Mouse (Mus musculus) forebrain, embryonic 11.5 days (tissue): Measurements from ENCODE around the gene Sptbn4. TPM values are rescaled to one million over a fixed set of nuclear protein-coding genes. Genes with fewer than 3 reads are reported as not detected.

Experiments
- ATAC-seq: fragments of 200-750 bp; cut with Nextera tagmentation; replicated peaks from 2 replicates; pipeline ENCODE4 v1.8.0; 2017; ENCODE audit warnings: moderate TSS enrichment; ENCODE audit not compliant: low FRiP score
- DNase-seq: peaks from one replicate; pipeline ENCODE4 v3.0.0-alpha.2; 2017; ENCODE audit warnings: low spot score
- H3K27ac ChIP-seq: fragments of 300-500 bp; sonication (generic); 2 replicates; pipeline ENCODE4 v1.5.1; 2014; ENCODE audit warnings: low read depth, low read length
- H3K27me3 ChIP-seq: fragments of 300-500 bp; sonication (generic); 2 replicates; pipeline ENCODE4 v1.6.1; 2014; ENCODE audit warnings: mild to moderate bottlenecking, low read length, mixed read lengths; ENCODE audit not compliant: control insufficient read depth, insufficient read depth
- H3K36me3 ChIP-seq: fragments of 300-500 bp; sonication (generic); 2 replicates; pipeline ENCODE4 v1.6.1; 2014; ENCODE audit warnings: mild to moderate bottlenecking, low read length, moderate library complexity, mixed read lengths; ENCODE audit not compliant: control insufficient read depth, insufficient read depth
- H3K4me1 ChIP-seq: fragments of 300-500 bp; sonication (generic); replicated peaks from 2 replicates; pipeline ENCODE4 v1.6.1; 2014; ENCODE audit warnings: low read length, mixed read lengths; ENCODE audit not compliant: control insufficient read depth, insufficient read depth
- H3K4me2 ChIP-seq: fragments of 300-500 bp; sonication (generic); 2 replicates; pipeline ENCODE4 v1.6.1; 2014; ENCODE audit warnings: low read depth, mild to moderate bottlenecking, low read length, moderate library complexity, mixed read lengths; ENCODE audit not compliant: severe bottlenecking
- H3K4me3 ChIP-seq: fragments of 300-500 bp; sonication (generic); 2 replicates; pipeline ENCODE4 v1.5.1; 2014; ENCODE audit warnings: low read depth, low read length
- H3K9ac ChIP-seq: fragments of 300-500 bp; sonication (generic); 2 replicates; pipeline ENCODE4 v1.6.1; 2014; ENCODE audit warnings: low read length
- H3K9me3 ChIP-seq: fragments of 300-500 bp; sonication (generic); 2 replicates; pipeline ENCODE4 v1.6.1; 2016; ENCODE audit warnings: low read length, mixed read lengths; ENCODE audit not compliant: control insufficient read depth
- WGBS: fragments of 180-500 bp; shearing (Covaris S2); extraction: QIAGEN DNeasy Blood & Tissue Kit; methylation state at CpG from one replicate; pipeline ENCODE4 v1.1.7; 2014; 5-methylcytosine and 5-hydroxymethylcytosine counted together
- polyA plus RNA-seq: library from polyadenylated mRNA; unstranded; fragments of >200 nt; fragmentation: Nextera tagmentation; extraction: Ambion mirVana; gene quantifications from 2 replicates; pipeline ENCODE4 v1.2.1, GENCODE M21; 2014

The Sptbn4 gene
- polyA plus RNA-seq, 1 experiment from 2014 or later: 0.19 TPM

- DNase-seq: no peak
Observed at GRCm38 (mm10) chr7:27359706-27360358, 87.7 kb downstream of the Sptbn4 start.

GRCm38 (mm10) chr7:27359162-27359561 is 88.3 kb downstream of the Sptbn4 start:
- ATAC-seq: no peak
- no peaks in the 10 kb centered on the region for H3K36me3 ChIP-seq
- no peak overlapping the region for H3K4me3 ChIP-seq
- no peak for DNase-seq
- peaks cover 33% of the 10 kb centered on the region for H3K27me3 ChIP-seq
- H3K9ac ChIP-seq: no peak overlapping the region
- 60% methylated on average over 2 of the region's 2 CpGs for WGBS
- peaks cover 7% of the 10 kb centered on the region; the same call in 1 of the 2 replicates for H3K4me1 ChIP-seq
- H3K9me3 ChIP-seq: no peaks in the 10 kb centered on the region
- H3K27ac ChIP-seq: no peak overlapping the region
- H3K4me2 ChIP-seq: no peak overlapping the region

More at GRCm38 (mm10) chr7:27359706-27360358, 87.7 kb downstream of the Sptbn4 start:
- WGBS: 87% methylated on average over 9 of the region's 9 CpGs
- no peak overlapping the region for H3K4me2 ChIP-seq
- H3K27me3 ChIP-seq: peaks cover 40% of the 10 kb centered on the region
- H3K27ac ChIP-seq: no peak overlapping the region
- H3K4me1 ChIP-seq: peaks cover 8% of the 10 kb centered on the region; the same call in 1 of the 2 replicates
- ATAC-seq: no peak
- no peaks in the 10 kb centered on the region for H3K9me3 ChIP-seq
- no peak overlapping the region for H3K4me3 ChIP-seq
- H3K36me3 ChIP-seq: no peaks in the 10 kb centered on the region
- H3K9ac ChIP-seq: no peak overlapping the region

- DNase-seq: no peak
- 24% methylated on average over 3 of the region's 3 CpGs for WGBS
- H3K36me3 ChIP-seq: no peaks in the 10 kb centered on the region
- H3K27me3 ChIP-seq: peaks cover 19% of the 10 kb centered on the region
- H3K27ac ChIP-seq: no peak overlapping the region
- no peaks in the 10 kb centered on the region for H3K9me3 ChIP-seq
- no peak overlapping the region for H3K4me3 ChIP-seq
- no peak overlapping the region for H3K9ac ChIP-seq
- peaks cover 6% of the 10 kb centered on the region; the same call in 1 of the 2 replicates for H3K4me1 ChIP-seq
- no peak for ATAC-seq
- no peak overlapping the region for H3K4me2 ChIP-seq
Observed at GRCm38 (mm10) chr7:27357595-27357978, 89.9 kb downstream of the Sptbn4 start.

- ATAC-seq: no peak
- Histone ChIP-seq H3K4me1 (peaks cover 6% of the 10 kb centered on the region; the same call in 1 of the 2 replicates), H3K36me3 (no peaks in the 10 kb centered on the region), H3K4me2 (peak within 1 kb of the TSS; percentile 68), H3K27me3 (peaks cover 14% of the 10 kb centered on the region), H3K9ac (peak within 1 kb of the TSS; percentile 9; the same call in 1 of the 2 replicates), H3K27ac (no peak within 1 kb of the TSS), H3K4me3 (peak within 1 kb of the TSS; percentile 68), H3K9me3 (no peaks in the 10 kb centered on the region)
- 5% methylated on average over 27 of the region's 27 CpGs for WGBS
- no peak for DNase-seq
Observed at GRCm38 (mm10) chr7:27356861-27357594, 90.5 kb downstream of the Sptbn4 start, which contains the start of gene Gm20479. Gene Gm20479 (minus strand): TSS chr7:27357419.

GRCm38 (mm10) chr7:27356248-27356647 is 91.2 kb downstream of the Sptbn4 start:
- peak overlapping the region; percentile 9; the same call in 1 of the 2 replicates for H3K9ac ChIP-seq
- no peaks in the 10 kb centered on the region; the same call in 1 of the 2 replicates for H3K36me3 ChIP-seq
- WGBS: 3% methylated on average over 16 of the region's 16 CpGs
- H3K27ac ChIP-seq: no peak overlapping the region
- no peak for DNase-seq
- peak; percentile 44 for ATAC-seq
- H3K4me2 ChIP-seq: peak overlapping the region; percentile 68
- peak overlapping the region; percentile 68 for H3K4me3 ChIP-seq
- H3K27me3 ChIP-seq: peaks cover 14% of the 10 kb centered on the region
- H3K4me1 ChIP-seq: peaks cover 6% of the 10 kb centered on the region; the same call in 1 of the 2 replicates
- H3K9me3 ChIP-seq: no peaks in the 10 kb centered on the region

- ATAC-seq: peak; percentile 94
- H3K4me1 ChIP-seq: peaks cover 6% of the 10 kb centered on the region; the same call in 1 of the 2 replicates
- peak within 1 kb of the TSS; percentile 67 for H3K9ac ChIP-seq
- no peaks in the 10 kb centered on the region for H3K9me3 ChIP-seq
- H3K4me3 ChIP-seq: peak within 1 kb of the TSS; percentile 68
- H3K36me3 ChIP-seq: no peaks in the 10 kb centered on the region; the same call in 1 of the 2 replicates
- H3K27ac ChIP-seq: no peak within 1 kb of the TSS
- DNase-seq: peak; percentile 92
- H3K4me2 ChIP-seq: peak within 1 kb of the TSS; percentile 68
- peaks cover 14% of the 10 kb centered on the region for H3K27me3 ChIP-seq
- 1% methylated on average over 34 of the region's 34 CpGs for WGBS
Observed at GRCm38 (mm10) chr7:27355745-27356240, 91.7 kb downstream of the Sptbn4 start, which contains the start of gene Shkbp1. Gene Shkbp1 (minus strand): TSS chr7:27356019.

GRCm38 (mm10) chr7:27355261-27355660 is 92.2 kb downstream of the Sptbn4 start:
- Histone ChIP-seq H3K4me3 (peak overlapping the region; percentile 68), H3K27me3 (peaks cover 14% of the 10 kb centered on the region), H3K4me2 (peak overlapping the region; percentile 68), H3K27ac (no peak overlapping the region), H3K36me3 (peaks cover 3% of the 10 kb centered on the region; the same call in 1 of the 2 replicates), H3K9ac (peak overlapping the region; percentile 67), H3K9me3 (no peaks in the 10 kb centered on the region), H3K4me1 (peaks cover 6% of the 10 kb centered on the region; the same call in 1 of the 2 replicates)
- 8% methylated on average over 14 of the region's 14 CpGs for WGBS
- DNase-seq (no peak), ATAC-seq (no peak)

GRCm38 (mm10) chr7:27354783-27355182 is 92.7 kb downstream of the Sptbn4 start:
- Histone ChIP-seq H3K4me1 (peaks cover 6% of the 10 kb centered on the region; the same call in 1 of the 2 replicates), H3K27ac (no peak overlapping the region), H3K9me3 (no peaks in the 10 kb centered on the region), H3K27me3 (peaks cover 14% of the 10 kb centered on the region), H3K4me2 (peak overlapping the region; percentile 68), H3K4me3 (peak overlapping the region; percentile 68), H3K36me3 (peaks cover 4% of the 10 kb centered on the region; the same call in 1 of the 2 replicates), H3K9ac (peak overlapping the region; percentile 67; the same call in 1 of the 2 replicates)
- no peak for DNase-seq
- ATAC-seq: no peak
- WGBS: 44% methylated on average over 4 of the region's 4 CpGs
